Mouse (Mus musculus): ENCODE measurements around the gene Abhd14b. TPM values are rescaled to one million over a fixed set of nuclear protein-coding genes. Genes with fewer than 3 reads are reported as not detected.
A peak's percentile ranks its signal among the peaks of the same experiment; 100 is the strongest.

Abhd14b gene
- total RNA-seq, 2 experiments from 2014 or later: 7.2 to 8.3 TPM

GRCm38 (mm10) chr9:106428719-106429220 is 18.5 kb upstream of the Abhd14b start:
- intact Hi-C loops (cut with DNase I): loop anchor here (2.0 kb wide), 1 partner anchor 46 kb away; the partner anchor contains the start of gene Rrp9
- DNase-seq: no peak

- intact Hi-C loops (cut with DNase I): loop anchor here (2.0 kb wide), 1 partner anchor 45 kb away; the partner anchor contains the start of gene Rrp9
- peak; percentile 95 to 96 for DNase-seq
Observed at GRCm38 (mm10) chr9:106429221-106430014, 17.8 kb upstream of the Abhd14b start, which contains the start of gene Rpl29. Rpl29 (plus strand) TSS chr9:106429454.

GRCm38 (mm10) chr9:106430015-106430264 is 17.3 kb upstream of the Abhd14b start:
- no peak for DNase-seq
- intact Hi-C loops (cut with DNase I): no loop called here

- intact Hi-C loops (cut with DNase I): no loop called here
- no peak for DNase-seq
Observed at GRCm38 (mm10) chr9:106433389-106433788, 13.9 kb upstream of the Abhd14b start.

- intact Hi-C loops (cut with DNase I): no loop called here
- no peak for DNase-seq
Observed at GRCm38 (mm10) chr9:106436566-106436965, 10.7 kb upstream of the Abhd14b start.

- intact Hi-C loops (cut with DNase I): no loop called here
- no peak for DNase-seq
Observed at GRCm38 (mm10) chr9:106442680-106443079, 4.6 kb upstream of the Abhd14b start.

GRCm38 (mm10) chr9:106444836-106445235 is 2.4 kb upstream of the Abhd14b start:
- intact Hi-C loops (cut with DNase I): no loop called here
- no peak for DNase-seq

GRCm38 (mm10) chr9:106447951-106448350 is 692 bp downstream of the Abhd14b start:
- DNase-seq: peak in 1 of 2 experiments; percentile 39
- intact Hi-C loops (cut with DNase I): loop anchor here (1.0 kb wide), 2 partner anchors 24 to 28 kb away; partner anchors contain the start of gene Parp3

GRCm38 (mm10) chr9:106448498-106449031 is 1.3 kb downstream of the Abhd14b start:
- DNase-seq: peak; percentile 78 to 86
- intact Hi-C loops (cut with DNase I): loop anchor here (1.0 kb wide), 2 partner anchors 24 to 28 kb away; partner anchors contain the start of gene Parp3

- intact Hi-C loops (cut with DNase I): no loop called here
- no peak for DNase-seq
Observed at GRCm38 (mm10) chr9:106449947-106450346, 2.7 kb downstream of the Abhd14b start.

- peak; percentile 53 to 57 for DNase-seq
- intact Hi-C loops (cut with DNase I): no loop called here
Observed at GRCm38 (mm10) chr9:106450661-106451060, 3.4 kb downstream of the Abhd14b start.

- intact Hi-C loops (cut with DNase I): no loop called here
- no peak for DNase-seq
Observed at GRCm38 (mm10) chr9:106451298-106451697, 4.0 kb downstream of the Abhd14b start.

- intact Hi-C loops (cut with DNase I): no loop called here
- DNase-seq: no peak
Observed at GRCm38 (mm10) chr9:106451899-106452298, 4.6 kb downstream of the Abhd14b start.

- DNase-seq: no peak
- intact Hi-C loops (cut with DNase I): no loop called here
Observed at GRCm38 (mm10) chr9:106452351-106452750, 5.1 kb downstream of the Abhd14b start.

- DNase-seq: no peak
- intact Hi-C loops (cut with DNase I): no loop called here
Observed at GRCm38 (mm10) chr9:106452821-106453220, 5.6 kb downstream of the Abhd14b start.

GRCm38 (mm10) chr9:106453271-106454070 is 6.2 kb downstream of the Abhd14b start, which contains the start of gene Pcbp4:
Pcbp4 (plus strand) TSS chr9:106453291.
- DNase-seq: peak; percentile 71 to 74

GRCm38 (mm10) chr9:106454071-106454761 is 7.0 kb downstream of the Abhd14b start:
- intact Hi-C loops (cut with DNase I): no loop called here
- DNase-seq: no peak

More at GRCm38 (mm10) chr9:106453271-106454070, 6.2 kb downstream of the Abhd14b start, which contains the start of gene Pcbp4:
- intact Hi-C loops (cut with DNase I): no loop called here

- intact Hi-C loops (cut with DNase I): no loop called here
- no peak for DNase-seq
Observed at GRCm38 (mm10) chr9:106454888-106455681, 7.8 kb downstream of the Abhd14b start.

All from heart, postnatal 36 days (tissue).